Mouse (Mus musculus): Measurements from ENCODE around the gene Epb41.

- TF ChIP-seq CTCF (IDR thresholded peaks at IDR 0.05; ENCODE audit: low read depth, low read length) (no peak), POLR2A (IDR thresholded peaks at IDR 0.05; ENCODE audit: extremely low read depth, insufficient read depth, low read length) (no peak)
These were observed 66.9 kb downstream of the Epb41 start for GRCm38 (mm10) chr4:132008191-132008590.

Data from liver, adult 2 months (tissue).